Mouse (Mus musculus) limb, embryonic 14.5 days (tissue): Measurements from ENCODE around the gene Smc6. TPM values are rescaled to one million over a fixed set of nuclear protein-coding genes. Genes with fewer than 3 reads are reported as not detected.

Experiments
- ATAC-seq: fragments of 200-750 bp; cut with Nextera tagmentation; 2 replicates; pipeline ENCODE4 v1.8.0; 2017; ENCODE audit warnings: low read depth, moderate number of reproducible peaks, moderate TSS enrichment; ENCODE audit not compliant: low FRiP score
- DNase-seq: peaks from one replicate; pipeline ENCODE4 v3.0.0-alpha.2; 2015; ENCODE audit warnings: low spot score
- H3K27ac ChIP-seq: fragments of 300-500 bp; sonication (generic); replicated peaks from 2 replicates; pipeline ENCODE4 v1.5.1; 2014; ENCODE audit warnings: low read depth, mild to moderate bottlenecking, low read length, moderate library complexity, mixed read lengths
- H3K27me3 ChIP-seq: fragments of 300-500 bp; sonication (generic); 2 replicates; pipeline ENCODE4 v1.6.1; 2014; ENCODE audit warnings: low read length, mixed read lengths; ENCODE audit not compliant: control insufficient read depth, insufficient read depth
- H3K36me3 ChIP-seq: fragments of 300-500 bp; sonication (generic); 2 replicates; pipeline ENCODE4 v1.6.1; 2014; ENCODE audit warnings: mild to moderate bottlenecking, low read length, moderate library complexity, mixed read lengths; ENCODE audit not compliant: control insufficient read depth, insufficient read depth
- H3K4me1 ChIP-seq: fragments of 300-500 bp; sonication (generic); 2 replicates; pipeline ENCODE4 v1.6.1; 2014; ENCODE audit warnings: antibody characterized with exemption, low read length, mixed read lengths; ENCODE audit not compliant: control insufficient read depth, insufficient read depth
- H3K4me2 ChIP-seq: fragments of 300-500 bp; sonication (generic); replicated peaks from 2 replicates; pipeline ENCODE4 v1.6.1; 2014; ENCODE audit warnings: low read depth, mild to moderate bottlenecking, low read length, moderate library complexity; ENCODE audit not compliant: severe bottlenecking
- H3K4me3 ChIP-seq: fragments of 300-500 bp; sonication (generic); replicated peaks from 2 replicates; pipeline ENCODE4 v1.5.1; 2014; ENCODE audit warnings: low read length
- H3K9ac ChIP-seq: fragments of 300-500 bp; sonication (generic); 2 replicates; pipeline ENCODE4 v1.6.1; 2014; ENCODE audit warnings: mild to moderate bottlenecking, low read depth, low read length, moderate library complexity; ENCODE audit not compliant: severe bottlenecking
- H3K9me3 ChIP-seq: fragments of 300-500 bp; sonication (generic); 2 replicates; pipeline ENCODE4 v1.6.1; 2016; ENCODE audit warnings: low read length; ENCODE audit not compliant: control insufficient read depth
- POLR2A ChIP-seq: fragments of 200-500 bp; IDR thresholded peaks from 2 replicates; pipeline ENCODE4 v1.8.0; 2012; ENCODE audit warnings: inconsistent platforms, mild to moderate bottlenecking, moderate library complexity, borderline replicate concordance; ENCODE audit not compliant: insufficient read depth, insufficient read length; ENCODE audit errors: extremely low read depth
- WGBS: fragments of 180-500 bp; shearing (Covaris S2); extraction: QIAGEN DNeasy Blood & Tissue Kit; methylation state at CpG from one replicate; pipeline ENCODE4 v1.1.7; 2014; 5-methylcytosine and 5-hydroxymethylcytosine counted together
- polyA plus RNA-seq, 2 experiments: library from polyadenylated mRNA; depleted of rRNA in 1 of 2; stranded (reverse) in 1 of 2; unstranded in 1 of 2; fragments of >200 nt; fragmentation: Nextera tagmentation in 1 of 2; extraction: Ambion mirVana in 1 of 2; gene quantifications; 2 replicates each; pipeline versions ENCODE4 v1.2.1 to v1.2.3; 2012 to 2014

Gene Smc6
- polyA plus RNA-seq, 2 experiments, result 71.8 to 126 TPM

DNA sequence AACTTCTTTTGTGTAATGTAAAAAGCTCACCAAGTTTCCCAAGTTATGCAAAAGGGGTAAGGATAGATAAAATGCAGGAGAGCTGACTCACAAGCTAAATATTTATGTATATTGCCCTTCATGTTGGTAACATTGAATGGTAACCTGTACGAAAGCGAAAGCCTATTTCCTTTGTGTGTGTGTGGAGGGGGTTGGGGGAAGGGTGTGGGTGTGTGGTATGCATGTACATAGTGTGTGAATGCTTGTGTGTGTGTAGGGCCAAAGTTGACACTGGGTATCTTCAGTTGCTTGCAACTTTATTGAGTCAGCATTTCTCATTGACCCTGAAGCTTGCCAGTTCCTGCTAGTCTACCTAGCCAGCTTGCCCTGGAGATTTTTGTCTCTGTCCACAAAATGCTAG is 15.9 kb downstream of the Smc6 start:
- no peak overlapping the region for H3K9ac ChIP-seq
- no peak for TF ChIP-seq POLR2A
- no peak overlapping the region for H3K27ac ChIP-seq
- H3K4me2 ChIP-seq, result no peak overlapping the region
- H3K36me3 ChIP-seq, result peaks cover 75% of the 10 kb centered on the region
- ATAC-seq, result no peak
- WGBS, result 98% methylated on average over 2 of the region's 2 CpGs
- no peaks in the 10 kb centered on the region for H3K9me3 ChIP-seq
- no peaks in the 10 kb centered on the region for H3K4me1 ChIP-seq
- no peak for DNase-seq
- H3K4me3 ChIP-seq, result no peak overlapping the region
- H3K27me3 ChIP-seq, result no peaks in the 10 kb centered on the region

DNA sequence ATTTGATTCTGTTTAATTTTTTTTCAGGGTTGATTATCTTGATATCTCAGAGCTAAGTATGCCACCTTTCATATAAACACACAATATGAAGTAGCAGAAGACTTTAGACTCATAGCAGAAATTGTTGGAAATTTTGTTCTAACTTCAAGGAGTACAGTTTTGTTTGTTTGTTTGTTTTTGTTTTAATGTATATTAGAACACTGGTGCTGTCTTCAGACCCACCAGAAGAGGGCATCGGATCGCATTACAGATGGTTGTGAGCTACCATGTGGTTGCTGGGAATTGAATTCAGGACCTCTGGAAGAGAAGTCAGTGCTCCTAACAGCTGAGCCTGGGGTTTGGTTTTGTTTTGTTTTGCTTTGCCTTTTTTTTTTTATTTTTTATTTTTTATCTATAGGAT is 20.7 kb downstream of the Smc6 start:
- DNase-seq (no peak), ATAC-seq (no peak)
- TF ChIP-seq POLR2A, result no peak
- Histone ChIP-seq H3K4me2 (no peak overlapping the region), H3K27me3 (no peaks in the 10 kb centered on the region), H3K36me3 (peaks cover 77% of the 10 kb centered on the region), H3K9me3 (no peaks in the 10 kb centered on the region), H3K4me1 (no peaks in the 10 kb centered on the region), H3K27ac (no peak overlapping the region), H3K4me3 (no peak overlapping the region), H3K9ac (no peak overlapping the region)
- 96% methylated on average over 2 of the region's 2 CpGs for WGBS

- H3K4me2 ChIP-seq, result no peak overlapping the region
- DNase-seq, result no peak
- no peak for TF ChIP-seq POLR2A
- no peak overlapping the region for H3K27ac ChIP-seq
- peaks cover 73% of the 10 kb centered on the region for H3K36me3 ChIP-seq
- no peak overlapping the region for H3K4me3 ChIP-seq
- H3K9ac ChIP-seq, result no peak overlapping the region
- H3K4me1 ChIP-seq, result no peaks in the 10 kb centered on the region
- no peak for ATAC-seq
- no peaks in the 10 kb centered on the region for H3K9me3 ChIP-seq
- 98% methylated on average over 1 of the region's 1 CpGs for WGBS
- no peaks in the 10 kb centered on the region for H3K27me3 ChIP-seq
Observed at GRCm38 (mm10) chr12:11300858-11301257, 35.2 kb downstream of the Smc6 start.

DNA sequence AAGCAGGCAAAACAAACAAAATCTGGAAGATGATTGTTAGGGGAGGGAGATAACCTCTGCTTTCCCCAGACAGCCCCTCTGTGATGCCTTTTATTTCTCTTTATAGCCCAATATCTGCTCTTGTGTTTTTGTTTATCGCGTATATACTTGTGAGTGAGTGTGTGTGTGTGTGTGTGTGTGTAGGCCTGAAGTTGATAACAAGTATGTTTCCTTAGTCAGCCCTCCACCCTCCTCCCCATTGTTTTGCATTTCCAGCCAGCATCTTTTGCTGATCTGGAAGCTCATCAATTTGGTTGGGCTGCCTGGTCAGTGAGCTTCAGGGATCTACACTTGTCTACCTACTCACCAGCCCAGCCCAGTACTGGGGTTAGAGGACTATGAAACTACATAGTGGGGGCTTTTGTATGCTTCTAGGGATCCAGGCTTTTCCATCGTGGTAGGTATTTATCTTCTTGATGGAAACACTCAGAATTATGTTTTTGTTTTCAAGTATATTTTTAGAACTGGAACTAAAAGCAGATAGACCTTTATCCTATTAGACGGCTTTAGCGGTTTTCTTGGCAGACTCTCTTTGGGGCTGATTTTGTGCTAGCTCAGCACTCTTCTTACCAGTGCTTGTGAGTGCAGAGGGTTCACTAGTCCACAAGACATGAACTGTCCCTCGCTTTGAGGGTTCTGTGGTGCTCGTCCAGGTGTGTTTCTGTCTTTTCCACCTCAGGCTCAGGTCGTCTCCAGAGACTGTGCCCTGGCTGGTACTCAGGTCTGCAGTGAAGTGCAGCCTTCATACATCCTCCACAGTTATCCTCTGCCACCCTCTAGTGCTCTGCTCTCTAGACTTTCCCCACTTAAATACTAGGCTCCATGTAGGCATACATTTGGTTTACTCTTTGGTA is 41.3 kb downstream of the Smc6 start:
- Histone ChIP-seq H3K27me3 (no peaks in the 10 kb centered on the region), H3K9ac (no peak overlapping the region), H3K9me3 (no peaks in the 10 kb centered on the region), H3K4me3 (no peak overlapping the region), H3K4me1 (no peaks in the 10 kb centered on the region), H3K4me2 (no peak overlapping the region), H3K27ac (no peak overlapping the region), H3K36me3 (peaks cover 71% of the 10 kb centered on the region)
- DNase-seq, result no peak
- TF ChIP-seq POLR2A, result no peak
- 93% methylated on average over 8 of the region's 8 CpGs for WGBS
- ATAC-seq, result no peak

- Histone ChIP-seq H3K9ac (no peak overlapping the region), H3K9me3 (no peaks in the 10 kb centered on the region), H3K4me3 (no peak overlapping the region), H3K27me3 (no peaks in the 10 kb centered on the region), H3K27ac (no peak overlapping the region), H3K36me3 (peaks cover 65% of the 10 kb centered on the region), H3K4me2 (no peak overlapping the region), H3K4me1 (no peaks in the 10 kb centered on the region)
- DNase-seq (no peak), ATAC-seq (no peak)
- TF ChIP-seq POLR2A, result no peak
- 96% methylated on average over 2 of the region's 2 CpGs for WGBS
Observed at GRCm38 (mm10) chr12:11311106-11311505, 45.4 kb downstream of the Smc6 start.

- no peak for ATAC-seq
- Histone ChIP-seq H3K36me3 (peaks cover 61% of the 10 kb centered on the region), H3K27me3 (no peaks in the 10 kb centered on the region), H3K4me3 (no peak overlapping the region), H3K4me1 (no peaks in the 10 kb centered on the region), H3K9me3 (no peaks in the 10 kb centered on the region), H3K27ac (no peak overlapping the region), H3K9ac (no peak overlapping the region), H3K4me2 (no peak overlapping the region)
- peak; percentile 28 for DNase-seq
- no peak for TF ChIP-seq POLR2A
- WGBS, result 79% methylated on average over 1 of the region's 1 CpGs
Observed at GRCm38 (mm10) chr12:11313840-11314239, 48.2 kb downstream of the Smc6 start.
